Mouse (Mus musculus): ENCODE measurements at regions not wholly inside any gene's neighbourhood (a gene's known extent, or its start where the extent isn't known, plus 50 kb on each side); places are given as distances from the start of the nearest gene placed in this dataset.

DNA sequence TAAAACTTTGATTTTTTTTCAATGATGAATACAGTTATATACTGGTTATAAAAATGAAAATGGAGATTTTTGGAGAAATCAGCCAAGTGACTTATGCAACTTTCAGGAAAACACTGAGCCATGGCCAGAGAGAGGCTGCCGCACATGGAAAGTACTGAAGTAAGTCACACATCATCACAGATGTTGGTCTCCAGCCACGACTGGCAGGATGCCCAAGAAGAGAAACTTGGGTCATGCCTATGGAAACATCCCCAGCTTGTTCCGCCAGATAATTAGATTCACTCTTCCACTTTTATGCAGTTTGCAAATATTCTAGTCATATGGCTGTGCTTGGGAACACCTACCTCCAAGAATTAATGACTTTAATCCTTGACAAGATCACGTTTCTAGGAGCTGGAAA is 544.8 kb upstream of the Id4 start:
- peak; percentile 30 to 35 for DNase-seq
- intact Hi-C loops (cut with DNase I), result no loop called here

DNA sequence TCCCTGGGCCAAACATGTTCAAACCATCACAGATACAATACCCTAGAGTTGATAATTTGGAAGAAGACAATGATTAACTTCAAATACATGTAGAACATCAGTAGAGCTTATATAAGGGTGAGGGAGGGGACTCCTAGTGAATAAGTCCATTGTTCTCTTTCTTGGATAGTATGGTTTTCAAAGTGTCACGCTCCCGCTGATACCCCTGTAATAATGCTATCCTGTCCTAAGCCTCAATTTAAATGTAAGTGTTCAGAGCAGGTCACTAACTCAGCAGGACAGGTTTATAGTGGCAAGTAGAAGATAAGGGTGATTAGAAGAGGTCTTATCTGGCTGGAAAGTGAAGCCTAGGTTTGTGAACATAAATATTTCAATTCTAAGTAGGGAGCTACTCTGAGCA is 540.4 kb upstream of the Id4 start:
- intact Hi-C loops (cut with DNase I), result no loop called here
- DNase-seq, result no peak

DNA sequence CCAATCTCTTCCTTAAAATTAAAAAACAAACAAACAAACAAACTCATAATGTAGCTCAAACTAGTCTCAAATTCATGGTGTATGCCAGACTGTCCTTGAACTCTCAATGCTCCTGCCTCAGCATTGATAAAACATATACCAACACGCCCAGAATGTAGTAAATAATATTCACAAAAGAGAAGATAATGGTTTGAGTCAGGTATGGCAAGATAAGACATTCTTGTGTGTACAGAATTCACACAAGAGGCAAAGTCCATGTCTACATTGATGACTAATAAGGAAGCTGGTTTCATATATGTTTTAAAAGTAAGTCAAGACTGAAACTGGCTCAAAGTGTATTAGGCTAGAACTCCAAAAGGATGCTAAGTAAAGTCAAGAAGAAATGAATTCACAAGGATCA is 526.6 kb upstream of the Id4 start:
- no peak for DNase-seq
- intact Hi-C loops (cut with DNase I), result no loop called here

DNA sequence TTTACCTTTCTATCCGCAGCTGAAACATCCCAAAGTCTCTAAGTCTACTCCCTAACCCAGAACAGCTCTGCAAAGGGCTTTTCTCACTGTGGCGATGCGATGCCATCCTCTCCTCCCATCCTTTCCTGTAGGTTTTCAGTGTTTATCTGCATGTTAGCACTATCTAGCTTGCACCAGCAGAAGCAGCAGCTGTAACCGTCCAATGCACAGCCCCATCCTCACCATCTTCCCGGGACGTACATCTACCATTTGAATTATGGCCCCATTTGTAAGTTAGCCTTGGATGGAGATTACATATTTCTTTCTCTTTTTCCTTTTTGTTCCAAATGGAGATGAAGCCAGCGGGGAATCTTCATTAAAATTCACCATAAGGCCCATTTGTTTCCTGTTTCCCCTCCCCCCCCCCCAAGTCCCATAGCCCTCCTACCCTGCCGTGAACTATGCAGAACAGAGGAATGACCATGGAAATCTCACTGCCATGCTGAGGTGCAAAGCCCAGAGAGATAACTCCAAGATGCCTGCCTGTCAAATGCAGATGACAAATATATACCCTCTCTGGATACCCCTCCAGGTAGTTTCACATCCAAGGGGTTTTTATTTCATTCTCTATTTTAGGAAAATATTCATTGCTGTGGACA is 525.5 kb upstream of the Id4 start:
- intact Hi-C loops (cut with DNase I), result no loop called here
- no peak for DNase-seq

DNA sequence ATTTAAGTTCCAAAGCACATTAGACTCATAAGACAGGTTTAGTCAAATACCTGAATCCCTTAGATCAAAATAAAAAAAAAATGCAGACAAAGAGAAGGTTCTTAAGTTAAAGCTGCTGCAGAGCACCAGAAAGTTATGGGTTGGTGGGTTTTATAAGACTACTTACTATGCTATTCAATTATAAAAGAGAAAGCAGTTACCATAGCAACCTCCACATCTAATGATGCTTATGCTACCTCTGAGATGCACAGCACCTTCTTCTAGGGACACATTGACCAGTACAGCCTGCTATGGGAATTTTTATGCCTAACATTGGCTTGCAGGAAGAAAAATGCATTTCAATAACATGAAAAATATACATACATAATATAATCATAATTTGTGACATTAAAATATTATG is 512.1 kb upstream of the Id4 start:
- intact Hi-C loops (cut with DNase I), result no loop called here
- DNase-seq, result no peak

DNA sequence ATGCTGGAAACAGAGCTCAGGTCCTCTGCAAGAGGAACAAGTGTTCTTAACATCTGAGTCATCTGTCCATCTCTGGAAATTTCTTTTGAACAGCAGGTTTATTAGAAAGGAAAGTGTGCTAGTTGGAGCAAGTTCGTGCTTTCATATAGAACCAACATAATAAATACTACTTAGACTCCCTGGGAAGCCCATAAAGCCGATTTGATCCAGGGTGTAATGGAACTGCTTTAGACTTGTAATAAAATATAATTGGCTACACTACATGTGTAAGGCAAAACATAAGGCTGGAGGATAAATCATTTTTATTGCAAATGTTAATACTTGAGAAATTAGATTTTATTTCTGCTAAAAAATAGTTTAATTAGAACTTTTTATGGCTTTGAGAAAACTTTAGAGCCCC is 510.0 kb upstream of the Id4 start:
- DNase-seq, result no peak
- intact Hi-C loops (cut with DNase I), result no loop called here

DNA sequence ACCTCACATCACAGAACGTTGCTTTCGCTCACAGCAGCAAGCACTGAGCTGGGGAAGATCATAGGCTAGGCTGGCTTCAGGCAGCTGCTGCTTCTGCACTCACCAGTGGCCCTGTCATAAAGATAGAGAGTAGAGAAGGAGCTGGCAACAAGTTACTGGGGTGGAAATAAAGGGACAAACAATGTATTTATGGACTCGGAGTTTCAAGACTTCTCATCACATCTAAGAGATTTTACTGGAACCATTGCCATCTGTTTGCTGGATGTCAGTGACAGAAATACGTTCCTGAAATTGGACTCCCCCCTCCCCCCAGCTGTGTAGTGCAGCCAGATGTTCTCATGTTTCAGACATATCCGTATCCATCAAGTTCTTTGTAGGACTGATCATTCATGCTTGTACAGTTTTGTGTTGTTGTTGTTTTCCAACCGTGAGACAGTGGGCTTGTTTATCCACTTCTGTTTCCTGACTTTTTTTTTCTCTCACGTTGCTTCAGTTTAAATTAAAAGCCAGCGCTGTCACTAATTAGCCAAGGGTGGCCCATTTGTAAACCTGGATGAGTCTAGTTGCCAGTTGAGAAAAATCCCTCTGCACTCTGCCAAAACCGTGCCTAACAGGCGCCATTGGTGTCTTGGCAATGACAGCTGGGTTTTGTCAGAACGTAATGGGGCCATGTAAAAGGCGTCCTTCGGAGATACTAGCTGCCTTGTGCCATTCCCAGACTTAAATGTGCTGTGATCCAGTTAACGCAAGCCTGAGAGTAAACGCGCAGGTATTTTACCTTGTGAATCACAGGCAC is 496.0 kb upstream of the Id4 start:
- intact Hi-C loops (cut with DNase I), result no loop called here
- DNase-seq, result no peak

DNA sequence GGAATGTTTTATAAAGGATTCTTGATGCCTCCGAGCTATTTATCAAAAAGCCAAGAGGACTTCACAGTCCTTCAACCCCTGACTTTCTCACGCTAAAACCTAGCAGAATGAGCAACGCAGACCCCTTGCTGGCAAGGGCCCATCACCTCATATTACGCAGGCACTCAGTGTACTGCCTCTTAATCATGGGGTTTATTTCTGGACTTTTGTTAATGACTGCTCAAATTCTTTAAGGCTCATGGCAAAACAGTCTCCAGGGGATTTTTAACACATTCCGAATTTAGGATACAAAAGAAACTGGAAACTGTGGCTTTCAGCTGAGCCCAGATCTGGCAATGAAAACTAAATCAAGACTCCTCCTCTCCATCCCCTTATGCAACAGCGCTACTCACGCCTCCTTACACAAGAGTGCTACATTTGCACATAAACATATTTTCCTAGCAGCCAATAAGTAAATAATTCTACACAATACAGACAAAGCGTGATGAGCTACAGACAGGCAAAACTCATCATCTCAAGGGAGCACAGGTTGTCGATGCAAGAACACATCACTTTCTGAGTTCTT is 492.0 kb upstream of the Id4 start:
- DNase-seq, result no peak
- intact Hi-C loops (cut with DNase I), result no loop called here

DNA sequence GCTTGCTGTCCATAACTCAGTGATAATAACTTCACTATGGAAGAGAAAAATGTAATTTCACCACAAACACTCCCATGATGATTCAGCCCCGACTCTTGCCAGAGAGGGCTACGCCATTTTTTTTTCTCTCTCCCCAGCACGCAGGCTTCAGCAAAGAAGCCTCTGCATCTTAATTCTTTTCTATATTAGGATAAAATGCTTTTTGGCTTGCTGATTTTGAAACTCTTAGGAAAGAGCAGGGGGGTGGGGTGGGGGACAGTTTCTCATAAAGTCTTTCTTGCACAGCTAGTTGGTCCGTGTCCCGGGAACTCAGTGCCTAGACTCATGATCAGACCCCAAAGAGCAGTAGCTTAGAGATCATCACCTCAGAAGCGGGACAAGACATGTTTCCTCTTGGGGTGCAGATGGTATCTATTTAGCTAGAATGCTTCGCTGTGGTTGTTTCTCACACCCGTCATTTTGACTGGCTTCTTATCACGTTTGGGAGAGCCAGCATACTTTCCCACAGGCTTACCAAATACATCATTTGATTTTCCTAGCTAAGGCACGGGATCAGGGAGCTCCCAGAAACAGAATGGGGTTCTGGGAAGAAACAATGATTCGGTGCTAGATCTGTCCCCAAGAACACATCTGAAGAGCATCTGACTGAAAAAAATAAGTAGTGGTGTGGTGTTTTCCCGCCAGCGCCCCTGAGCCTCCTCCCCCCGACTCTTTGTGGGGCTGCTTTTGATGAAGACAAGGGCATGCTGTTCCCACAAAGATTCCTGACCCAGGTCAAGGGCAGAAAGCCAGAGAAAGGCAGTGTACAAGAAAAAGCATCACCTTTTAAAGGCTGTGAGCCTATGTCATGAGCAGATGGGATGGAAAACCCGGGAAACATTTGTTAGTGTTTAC is 483.6 kb upstream of the Id4 start:
- DNase-seq, result peak; percentile 30
- intact Hi-C loops (cut with DNase I), result no loop called here

DNA sequence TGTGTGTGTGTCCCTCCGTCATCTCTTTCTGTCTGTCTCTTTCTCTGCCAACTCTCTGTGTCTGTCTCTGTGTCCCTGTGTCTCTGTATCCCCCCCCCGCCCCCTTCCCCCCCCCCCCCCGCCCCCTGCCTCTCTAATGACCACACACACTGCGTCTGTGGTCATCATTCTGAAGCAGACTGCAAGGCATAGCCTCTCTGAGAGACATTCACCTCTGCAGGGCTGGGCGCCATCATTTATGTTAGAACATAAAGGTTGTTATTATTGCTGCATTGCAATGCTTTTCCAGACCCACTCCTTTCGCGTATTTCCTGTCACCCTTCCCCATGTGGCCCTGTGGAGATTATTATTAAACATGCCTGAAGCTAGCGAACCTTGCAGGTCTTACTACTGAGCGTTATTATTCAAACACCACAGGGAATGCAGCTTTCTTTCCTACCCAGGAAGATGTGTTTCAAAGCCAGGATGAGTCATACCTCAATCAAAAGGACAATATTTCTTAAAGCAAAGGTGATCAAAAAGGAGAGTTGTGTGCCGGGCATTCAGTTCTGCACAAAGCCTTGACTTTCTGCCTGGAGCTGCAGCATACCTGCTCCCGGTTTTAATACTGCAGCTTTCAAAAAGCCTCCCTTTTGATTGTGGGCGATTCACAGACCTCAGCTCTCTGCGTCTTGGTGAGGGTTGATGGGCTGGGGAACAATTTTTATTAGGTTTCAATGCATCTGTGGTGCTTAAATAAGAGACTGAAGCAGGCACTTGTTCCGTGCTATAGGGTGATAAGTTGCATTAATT is 482.6 kb upstream of the Id4 start:
- intact Hi-C loops (cut with DNase I), result no loop called here
- DNase-seq, result no peak

DNA sequence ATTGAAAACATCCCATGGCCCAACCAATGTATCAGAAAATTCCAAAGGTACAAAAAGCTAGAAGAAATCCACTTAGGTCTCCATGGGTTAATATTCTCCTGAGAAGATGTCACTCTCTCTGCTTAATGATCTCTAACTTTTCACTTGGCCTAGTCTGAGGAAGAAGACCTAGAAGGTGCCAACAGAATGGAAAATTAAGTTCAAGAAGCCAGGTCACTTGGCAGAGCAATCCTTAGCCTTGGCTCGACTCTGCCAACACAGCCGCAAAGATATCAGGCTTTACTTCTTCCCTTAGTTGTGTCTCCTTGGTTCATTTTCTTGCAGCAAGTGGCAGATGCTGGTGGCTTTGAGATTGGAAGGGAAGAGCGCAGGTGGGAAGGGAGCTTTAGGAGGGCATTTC is 476.6 kb upstream of the Id4 start:
- intact Hi-C loops (cut with DNase I), result no loop called here
- no peak for DNase-seq

DNA sequence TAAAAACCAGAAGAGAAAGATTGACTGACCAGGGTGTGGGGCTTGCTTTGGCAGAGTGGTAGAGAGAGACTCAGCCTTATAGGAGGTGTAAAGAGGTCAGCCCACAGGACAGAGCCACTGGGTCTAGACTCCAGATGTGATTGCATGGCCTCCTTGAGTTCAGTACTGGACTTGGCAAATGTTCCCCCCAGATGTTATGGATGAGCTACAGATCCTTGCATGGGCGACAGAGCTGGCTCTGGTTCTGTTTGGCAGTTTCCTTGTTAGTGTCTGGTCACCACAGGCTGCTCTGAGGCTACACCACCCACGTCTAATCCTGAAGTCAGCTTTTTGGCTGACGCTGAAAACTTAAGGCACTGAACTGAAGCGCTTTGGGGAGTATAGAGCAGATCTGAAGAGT is 463.2 kb upstream of the Id4 start:
- DNase-seq, result peak; percentile 54 to 56
- intact Hi-C loops (cut with DNase I), result no loop called here

DNA sequence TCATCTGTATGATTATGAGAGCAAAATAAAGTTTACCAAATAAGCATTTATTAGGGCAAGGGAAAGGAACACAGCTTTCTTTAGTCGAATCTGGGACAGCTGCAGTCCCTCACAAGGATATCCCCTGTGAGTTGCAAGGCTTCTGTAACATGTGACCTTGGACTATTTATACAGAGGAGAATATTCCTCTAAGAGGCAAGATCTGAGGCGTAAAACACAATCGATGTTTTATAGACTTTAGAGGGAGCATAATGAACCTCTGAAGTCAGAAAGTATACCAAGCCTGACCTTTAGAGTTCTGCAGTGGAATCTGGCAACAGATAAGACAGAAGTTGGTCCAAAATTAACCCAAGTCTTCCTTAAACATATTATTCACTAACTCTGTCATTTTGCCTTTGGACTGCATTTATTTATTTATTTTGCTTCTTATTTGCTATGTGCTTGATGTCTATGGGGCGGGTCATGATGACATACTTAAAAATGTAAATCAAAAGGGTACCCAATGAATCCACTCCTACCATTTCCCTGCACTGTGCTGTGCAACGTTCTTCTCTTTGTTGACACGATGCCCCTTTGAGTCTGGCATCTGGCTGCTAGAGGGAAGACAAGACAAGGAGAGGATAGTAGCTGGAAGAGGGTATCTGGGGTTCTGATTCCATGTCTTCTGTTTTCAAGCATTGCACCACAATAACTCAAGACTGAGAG is 449.2 kb upstream of the Id4 start:
- DNase-seq, result peak; percentile 24 to 38
- intact Hi-C loops (cut with DNase I), result no loop called here

DNA sequence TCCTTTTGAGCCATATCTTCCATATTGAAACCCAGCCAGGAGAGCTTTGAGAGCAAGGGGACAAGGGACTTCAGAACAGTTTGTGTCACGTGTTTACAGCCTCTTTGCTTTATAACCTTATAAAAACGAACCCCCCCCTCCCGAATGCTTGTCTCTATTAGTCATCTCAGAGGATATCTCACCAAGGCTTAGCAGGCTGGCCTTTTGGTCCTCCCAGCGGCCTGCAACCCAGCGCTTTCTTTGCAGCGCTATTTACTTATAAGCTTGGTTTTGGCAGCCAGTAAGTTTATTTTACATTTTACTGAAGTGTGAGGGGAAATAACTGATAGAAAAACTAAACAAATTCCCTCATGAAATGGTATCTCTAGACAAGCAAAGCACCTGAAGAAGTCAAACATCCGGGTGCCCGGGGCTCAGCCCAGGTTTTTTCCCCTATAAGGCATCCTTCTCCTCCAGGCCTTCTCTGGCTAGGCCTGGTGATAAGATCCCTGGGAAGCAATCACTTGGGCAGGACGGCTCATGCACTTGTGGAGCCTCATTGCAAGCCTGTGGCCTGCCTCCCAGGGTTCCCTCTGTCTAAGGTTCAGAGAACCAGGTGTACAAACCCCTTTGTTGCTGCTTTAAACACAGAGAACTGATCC is 442.0 kb upstream of the Id4 start:
- intact Hi-C loops (cut with DNase I), result no loop called here
- DNase-seq, result no peak

DNA sequence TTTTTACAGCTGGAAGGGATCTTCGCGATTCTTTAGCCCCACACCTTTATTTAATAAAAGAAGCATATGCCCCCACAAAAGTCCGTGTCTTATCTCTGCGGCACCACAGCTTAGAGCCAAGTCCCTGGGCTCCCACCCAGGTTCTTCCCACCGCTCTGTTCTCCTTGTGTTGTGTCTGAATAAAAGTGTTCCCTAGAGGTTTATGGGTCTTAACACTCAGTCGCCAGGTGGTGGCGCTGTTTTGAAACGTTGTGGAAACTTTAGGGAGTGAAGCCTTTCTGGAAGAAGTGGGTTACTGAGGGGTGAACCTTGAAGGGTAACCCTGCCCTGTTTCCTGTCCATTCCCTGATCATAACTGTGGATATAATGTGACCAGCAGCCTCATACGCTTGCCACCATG is 424.5 kb upstream of the Id4 start:
- intact Hi-C loops (cut with DNase I), result no loop called here
- DNase-seq, result peak; percentile 35 to 54

DNA sequence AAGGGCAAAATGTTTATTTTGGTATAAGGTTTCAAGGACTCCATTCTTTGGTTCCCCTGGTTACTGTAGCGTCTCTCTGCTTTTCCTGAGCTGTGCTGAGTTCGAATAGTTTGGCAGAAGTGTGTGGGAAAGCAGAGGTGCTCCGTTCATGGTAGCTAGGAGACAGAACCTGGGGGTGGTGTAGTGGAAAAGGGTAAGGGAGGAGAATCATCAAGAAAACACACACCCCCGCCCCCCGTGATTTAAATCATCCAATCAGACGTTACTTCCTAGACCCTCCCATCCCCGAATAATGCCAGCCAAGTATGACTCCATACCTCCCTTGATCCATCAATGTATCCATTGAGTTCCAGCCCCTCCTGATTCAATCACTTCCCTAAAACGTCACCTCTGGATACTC is 418.6 kb upstream of the Id4 start:
- intact Hi-C loops (cut with DNase I), result no loop called here
- no peak for DNase-seq

DNA sequence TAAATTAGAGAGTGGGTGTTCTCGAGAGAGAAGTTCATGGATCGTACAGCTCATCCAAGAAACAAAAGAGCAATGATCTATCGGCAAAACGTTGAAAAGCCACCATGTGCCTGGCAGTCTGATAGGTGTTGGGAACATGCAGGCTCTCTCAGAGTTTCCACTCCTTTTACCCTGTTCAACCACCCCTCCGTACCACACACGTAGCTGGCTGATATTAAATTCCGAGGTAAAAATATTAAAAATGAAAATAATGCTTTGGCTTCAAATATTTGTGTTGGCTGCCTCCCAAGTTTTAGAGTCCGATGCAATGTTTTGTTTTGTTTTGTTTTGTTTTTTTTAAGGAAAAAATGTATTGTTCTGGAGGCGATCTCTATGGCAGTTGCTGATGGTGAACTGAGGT is 418.0 kb upstream of the Id4 start:
- intact Hi-C loops (cut with DNase I), result no loop called here
- DNase-seq, result no peak

DNA sequence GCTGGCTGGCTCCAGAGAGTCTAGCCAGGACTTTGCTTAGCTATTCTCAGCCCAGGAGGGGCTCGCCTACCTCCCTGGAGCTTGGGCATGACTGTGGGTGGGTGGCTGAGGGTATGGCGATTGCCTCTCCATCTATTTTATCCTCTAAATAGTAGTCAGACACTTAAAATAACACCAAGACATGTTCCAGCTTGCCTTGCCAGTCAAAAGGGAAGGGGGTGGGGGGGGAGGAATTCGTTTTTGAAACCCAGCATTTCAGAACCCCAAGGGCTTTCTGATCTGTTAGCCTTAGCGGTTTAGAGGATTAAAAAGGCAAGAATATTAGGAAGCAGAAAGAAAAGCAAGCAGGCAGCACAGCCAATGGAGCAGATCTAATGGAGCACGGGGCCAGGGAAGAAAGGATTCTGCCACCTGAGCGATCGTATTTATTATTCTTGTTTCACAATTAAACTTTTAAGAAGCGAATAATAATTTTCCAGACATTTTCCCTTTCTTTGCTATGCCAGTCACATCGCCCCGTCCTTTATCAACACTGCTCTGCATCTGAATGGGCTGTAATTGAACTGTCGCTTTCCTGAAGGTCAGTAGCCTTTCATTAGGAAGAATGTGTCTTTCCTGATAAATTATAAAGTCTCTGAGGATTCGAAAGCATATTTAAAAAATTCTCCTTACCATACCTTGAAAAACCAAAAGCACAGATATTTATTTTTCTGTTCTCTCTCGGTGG is 417.3 kb upstream of the Id4 start:
- no peak for DNase-seq
- intact Hi-C loops (cut with DNase I), result no loop called here

DNA sequence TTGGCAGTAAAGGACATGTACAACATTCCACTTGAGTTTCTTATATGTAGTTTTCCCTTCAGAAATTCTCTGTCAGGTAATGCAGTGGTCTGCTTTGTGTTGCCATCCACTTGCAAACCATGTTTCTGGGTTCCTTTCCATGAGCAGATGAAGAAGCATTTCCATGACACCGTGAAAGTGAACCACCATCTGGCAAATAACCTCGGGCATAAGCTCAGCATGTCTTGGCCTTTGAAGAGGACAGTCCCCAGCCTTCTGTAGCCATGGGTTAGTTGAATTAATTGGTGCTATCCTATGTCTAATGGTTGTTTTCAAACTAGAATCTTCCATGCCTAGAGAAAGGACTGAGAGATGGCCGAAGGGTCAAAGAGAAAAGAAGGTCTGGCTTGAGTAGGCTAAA is 414.3 kb upstream of the Id4 start:
- intact Hi-C loops (cut with DNase I), result no loop called here
- no peak for DNase-seq
